Mouse (Mus musculus) limb, embryonic 14.5 days (tissue): ENCODE measurements at regions not wholly inside any gene's neighbourhood (a gene's known extent, or its start where the extent isn't known, plus 50 kb on each side); places are given as distances from the start of the nearest gene placed in this dataset.
A peak's percentile ranks its signal among the peaks of the same experiment; 100 is the strongest.

ENCODE experiments used
- ATAC-seq: fragments of 200-750 bp; cut with Nextera tagmentation; 2 replicates; pipeline ENCODE4 v1.8.0; 2017; ENCODE audit warnings: low read depth, moderate number of reproducible peaks, moderate TSS enrichment; ENCODE audit not compliant: low FRiP score
- DNase-seq: peaks from one replicate; pipeline ENCODE4 v3.0.0-alpha.2; 2015; ENCODE audit warnings: low spot score
- H3K27ac ChIP-seq: fragments of 300-500 bp; sonication (generic); replicated peaks from 2 replicates; pipeline ENCODE4 v1.5.1; 2014; ENCODE audit warnings: low read depth, mild to moderate bottlenecking, low read length, moderate library complexity, mixed read lengths
- H3K27me3 ChIP-seq: fragments of 300-500 bp; sonication (generic); 2 replicates; pipeline ENCODE4 v1.6.1; 2014; ENCODE audit warnings: low read length, mixed read lengths; ENCODE audit not compliant: control insufficient read depth, insufficient read depth
- H3K36me3 ChIP-seq: fragments of 300-500 bp; sonication (generic); 2 replicates; pipeline ENCODE4 v1.6.1; 2014; ENCODE audit warnings: mild to moderate bottlenecking, low read length, moderate library complexity, mixed read lengths; ENCODE audit not compliant: control insufficient read depth, insufficient read depth
- H3K4me1 ChIP-seq: fragments of 300-500 bp; sonication (generic); 2 replicates; pipeline ENCODE4 v1.6.1; 2014; ENCODE audit warnings: antibody characterized with exemption, low read length, mixed read lengths; ENCODE audit not compliant: control insufficient read depth, insufficient read depth
- H3K4me2 ChIP-seq: fragments of 300-500 bp; sonication (generic); replicated peaks from 2 replicates; pipeline ENCODE4 v1.6.1; 2014; ENCODE audit warnings: low read depth, mild to moderate bottlenecking, low read length, moderate library complexity; ENCODE audit not compliant: severe bottlenecking
- H3K4me3 ChIP-seq: fragments of 300-500 bp; sonication (generic); replicated peaks from 2 replicates; pipeline ENCODE4 v1.5.1; 2014; ENCODE audit warnings: low read length
- H3K9ac ChIP-seq: fragments of 300-500 bp; sonication (generic); 2 replicates; pipeline ENCODE4 v1.6.1; 2014; ENCODE audit warnings: mild to moderate bottlenecking, low read depth, low read length, moderate library complexity; ENCODE audit not compliant: severe bottlenecking
- H3K9me3 ChIP-seq: fragments of 300-500 bp; sonication (generic); 2 replicates; pipeline ENCODE4 v1.6.1; 2016; ENCODE audit warnings: low read length; ENCODE audit not compliant: control insufficient read depth
- POLR2A ChIP-seq: fragments of 200-500 bp; IDR thresholded peaks from 2 replicates; pipeline ENCODE4 v1.8.0; 2012; ENCODE audit warnings: inconsistent platforms, mild to moderate bottlenecking, moderate library complexity, borderline replicate concordance; ENCODE audit not compliant: insufficient read depth, insufficient read length; ENCODE audit errors: extremely low read depth
- WGBS: fragments of 180-500 bp; shearing (Covaris S2); extraction: QIAGEN DNeasy Blood & Tissue Kit; methylation state at CpG from one replicate; pipeline ENCODE4 v1.1.7; 2014; 5-methylcytosine and 5-hydroxymethylcytosine counted together

- no peak overlapping the region for H3K4me3 ChIP-seq
- no peak overlapping the region for H3K4me2 ChIP-seq
- no peaks in the 10 kb centered on the region for H3K9me3 ChIP-seq
- no peak for DNase-seq
- H3K4me1 ChIP-seq: no peaks in the 10 kb centered on the region
- H3K27me3 ChIP-seq: no peaks in the 10 kb centered on the region
- no peak for TF ChIP-seq POLR2A
- WGBS: 21% methylated on average over 13 of the region's 13 CpGs
- no peaks in the 10 kb centered on the region for H3K36me3 ChIP-seq
- H3K27ac ChIP-seq: no peak overlapping the region
- no peak overlapping the region for H3K9ac ChIP-seq
- ATAC-seq: no peak
Measured at GRCm38 (mm10) chr12:39741051-39741847, 296.6 kb downstream of the Arl4a start.

GRCm38 (mm10) chr12:39736966-39737365, 300.9 kb downstream of the Arl4a start:
- Histone ChIP-seq H3K4me2 (no peak overlapping the region), H3K4me1 (no peaks in the 10 kb centered on the region), H3K27me3 (no peaks in the 10 kb centered on the region), H3K27ac (no peak overlapping the region), H3K9me3 (no peaks in the 10 kb centered on the region), H3K36me3 (no peaks in the 10 kb centered on the region), H3K4me3 (no peak overlapping the region), H3K9ac (no peak overlapping the region)
- no peak for TF ChIP-seq POLR2A
- no peak for ATAC-seq
- 80% methylated on average over 3 of the region's 3 CpGs for WGBS
- DNase-seq: no peak

- Histone ChIP-seq H3K4me3 (no peak overlapping the region), H3K27ac (no peak overlapping the region), H3K4me2 (no peak overlapping the region), H3K9me3 (no peaks in the 10 kb centered on the region), H3K27me3 (no peaks in the 10 kb centered on the region), H3K9ac (no peak overlapping the region), H3K36me3 (no peaks in the 10 kb centered on the region), H3K4me1 (no peaks in the 10 kb centered on the region)
- DNase-seq: no peak
- no peak for TF ChIP-seq POLR2A
- 71% methylated on average over 9 of the region's 9 CpGs for WGBS
- no peak for ATAC-seq
Measured at GRCm38 (mm10) chr12:39736097-39736920, 301.5 kb downstream of the Arl4a start.

- peak; percentile 16 for DNase-seq
- Histone ChIP-seq H3K27me3 (no peaks in the 10 kb centered on the region), H3K4me1 (no peaks in the 10 kb centered on the region), H3K9me3 (no peaks in the 10 kb centered on the region), H3K4me3 (no peak overlapping the region), H3K4me2 (no peak overlapping the region), H3K36me3 (no peaks in the 10 kb centered on the region), H3K9ac (no peak overlapping the region), H3K27ac (no peak overlapping the region)
- TF ChIP-seq POLR2A: no peak
- WGBS: 67% methylated on average over 2 of the region's 2 CpGs
- ATAC-seq: no peak
Measured at GRCm38 (mm10) chr12:39734176-39734575, 303.6 kb downstream of the Arl4a start.

GRCm38 (mm10) chr12:39731177-39731576, 306.6 kb downstream of the Arl4a start:
- Histone ChIP-seq H3K4me2 (no peak overlapping the region), H3K4me1 (no peaks in the 10 kb centered on the region), H3K27me3 (no peaks in the 10 kb centered on the region), H3K9me3 (no peaks in the 10 kb centered on the region), H3K27ac (no peak overlapping the region), H3K9ac (no peak overlapping the region), H3K4me3 (no peak overlapping the region), H3K36me3 (no peaks in the 10 kb centered on the region)
- ATAC-seq (no peak), DNase-seq (peak; percentile 48)
- WGBS: 63% methylated on average over 3 of the region's 3 CpGs
- no peak for TF ChIP-seq POLR2A
